In the genomic region with DNA sequence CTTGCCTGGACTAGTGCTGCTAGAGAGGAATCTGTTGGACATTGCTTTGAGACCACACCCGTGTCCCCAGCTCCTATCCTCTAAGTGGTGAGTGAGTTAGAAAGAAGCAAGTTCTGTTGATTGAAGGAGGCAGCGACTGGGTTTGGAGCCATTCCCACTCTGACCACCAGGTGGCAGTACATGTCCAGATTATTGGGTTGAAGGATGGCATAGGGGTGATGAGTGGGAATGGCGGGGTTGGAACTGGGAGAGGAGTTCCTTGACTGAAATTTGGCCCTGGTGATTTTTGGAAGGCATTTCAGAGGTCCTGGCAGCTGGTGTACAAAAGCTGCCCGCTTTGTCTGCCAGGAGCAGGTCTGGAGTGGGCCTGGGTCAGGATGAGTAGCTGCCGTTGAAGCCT, we compare ENCODE assay signal across 8 mouse cellular contexts. TPM values are rescaled to one million over a fixed set of nuclear protein-coding genes. Genes with fewer than 3 reads are reported as not detected.
DNase-seq lines count a peak whose midpoint lies in the region; ATAC-seq and TF ChIP-seq lines count a peak whose summit lies in the region.

No protein-coding gene starts in this region.

- no peaks in the 10 kb centered on the region for H3K4me1 ChIP-seq in intestine, embryonic 14.5 days (replicated peaks; ENCODE audit: control insufficient read depth, insufficient read depth, low read length)
- no peaks in the 10 kb centered on the region for H3K4me1 ChIP-seq in intestine, embryonic 16.5 days (ENCODE audit: control insufficient read depth, insufficient read depth, low read length)
- H3K4me1 ChIP-seq in forebrain, embryonic 12.5 days: peaks cover 11% of the 10 kb centered on the region
- peaks cover 10% of the 10 kb centered on the region; the same call in 1 of the 2 replicates for H3K4me1 ChIP-seq in hindbrain, embryonic 15.5 days (replicated peaks)
- no peaks in the 10 kb centered on the region for H3K4me1 ChIP-seq in limb, embryonic 14.5 days (ENCODE audit: control insufficient read depth, insufficient read depth, low read length)

- peaks cover 7% of the 10 kb centered on the region; the same call in 1 of the 2 replicates for H3K27me3 ChIP-seq in intestine, embryonic 14.5 days (replicated peaks; ENCODE audit: control insufficient read depth, insufficient read depth, low read length)
- peaks cover 3% of the 10 kb centered on the region; the same call in 1 of the 2 replicates for H3K27me3 ChIP-seq in intestine, embryonic 16.5 days (replicated peaks; ENCODE audit: control insufficient read depth, insufficient read depth, low read length)
- H3K27me3 ChIP-seq in forebrain, embryonic 12.5 days: peaks cover 33% of the 10 kb centered on the region
- H3K27me3 ChIP-seq in hindbrain, embryonic 15.5 days: no peaks in the 10 kb centered on the region; the same call in 1 of the 2 replicates
- H3K27me3 ChIP-seq in limb, embryonic 14.5 days (ENCODE audit: control insufficient read depth, insufficient read depth, low read length): no peaks in the 10 kb centered on the region

- 19% methylated on average over 5 of the region's 5 CpGs for WGBS in intestine, embryonic 14.5 days
- WGBS in intestine, embryonic 16.5 days: 20% methylated on average over 5 of the region's 5 CpGs
- WGBS in forebrain, embryonic 12.5 days: 27% methylated on average over 5 of the region's 5 CpGs
- 18% methylated on average over 5 of the region's 5 CpGs for WGBS in hindbrain, embryonic 15.5 days
- WGBS in limb, embryonic 14.5 days: 22% methylated on average over 5 of the region's 5 CpGs

- DNase-seq in intestine, embryonic 14.5 days (ENCODE audit: low spot score): peak; percentile 96
- DNase-seq in c-Kit-positive CD71-positive TER-119-negative erythroid progenitor cells, embryonic 14.5 days (ENCODE audit: low read depth): peak; percentile 59
- DNase-seq in limb, embryonic 14.5 days (ENCODE audit: low spot score): peak; percentile 75
- DNase-seq in spleen, postnatal 4 days (ENCODE audit: low spot score in 2 of 2): peak; percentile 74 to 92

- no peak overlapping the region for H3K4me3 ChIP-seq in intestine, embryonic 14.5 days (ENCODE audit: low read depth, low read length)
- H3K4me3 ChIP-seq in intestine, embryonic 16.5 days (ENCODE audit: low read length): no peak overlapping the region
- H3K4me3 ChIP-seq in forebrain, embryonic 12.5 days (replicated peaks): no peak overlapping the region
- H3K4me3 ChIP-seq in hindbrain, embryonic 15.5 days: no peak overlapping the region
- no peak overlapping the region for H3K4me3 ChIP-seq in limb, embryonic 14.5 days (replicated peaks; ENCODE audit: low read length)

- no peaks in the 10 kb centered on the region for H3K36me3 ChIP-seq in intestine, embryonic 14.5 days (ENCODE audit: control insufficient read depth, insufficient read depth, low read length)
- no peaks in the 10 kb centered on the region for H3K36me3 ChIP-seq in intestine, embryonic 16.5 days (ENCODE audit: control insufficient read depth, insufficient read depth, low read length)
- H3K36me3 ChIP-seq in forebrain, embryonic 12.5 days (replicated peaks): no peaks in the 10 kb centered on the region
- no peaks in the 10 kb centered on the region for H3K36me3 ChIP-seq in hindbrain, embryonic 15.5 days
- H3K36me3 ChIP-seq in limb, embryonic 14.5 days (ENCODE audit: control insufficient read depth, insufficient read depth, low read length): no peaks in the 10 kb centered on the region

- H3K27ac ChIP-seq in intestine, embryonic 14.5 days (ENCODE audit: low read depth): no peak overlapping the region
- no peak overlapping the region for H3K27ac ChIP-seq in intestine, embryonic 16.5 days (ENCODE audit: low read length)
- no peak overlapping the region for H3K27ac ChIP-seq in forebrain, embryonic 12.5 days
- H3K27ac ChIP-seq in hindbrain, embryonic 15.5 days (replicated peaks): no peak overlapping the region
- no peak overlapping the region for H3K27ac ChIP-seq in limb, embryonic 14.5 days (replicated peaks; ENCODE audit: low read depth, low read length)

- no peak overlapping the region for H3K9ac ChIP-seq in intestine, embryonic 14.5 days (ENCODE audit: low read length)
- H3K9ac ChIP-seq in intestine, embryonic 16.5 days (ENCODE audit: low read depth, low read length): no peak overlapping the region
- no peak overlapping the region for H3K9ac ChIP-seq in forebrain, embryonic 12.5 days
- no peak overlapping the region for H3K9ac ChIP-seq in hindbrain, embryonic 15.5 days
- no peak overlapping the region for H3K9ac ChIP-seq in limb, embryonic 14.5 days (ENCODE audit: low read depth, low read length, severe bottlenecking)

- ATAC-seq in intestine, embryonic 14.5 days (replicated peaks; ENCODE audit: low FRiP score, low TSS enrichment, low read depth): no peak
- ATAC-seq in intestine, embryonic 16.5 days: no peak
- peak; percentile 42; the same call in 1 of the 2 replicates for ATAC-seq in forebrain, embryonic 12.5 days (ENCODE audit: low FRiP score)
- peak; percentile 21; the same call in 1 of the 2 replicates for ATAC-seq in hindbrain, embryonic 15.5 days (ENCODE audit: low FRiP score, low read depth)
- ATAC-seq in limb, embryonic 14.5 days (ENCODE audit: low FRiP score, low read depth): no peak
- ATAC-seq in monocyte, adult 5-6 weeks (replicated peaks; ENCODE audit: insufficient number of reproducible peaks, low FRiP score, low TSS enrichment, poor library complexity, severe bottlenecking): peak; percentile 61

- H3K9me3 ChIP-seq in intestine, embryonic 14.5 days (ENCODE audit: control insufficient read depth, low read length): no peaks in the 10 kb centered on the region
- H3K9me3 ChIP-seq in intestine, embryonic 16.5 days (ENCODE audit: control insufficient read depth, low read length): no peaks in the 10 kb centered on the region
- no peaks in the 10 kb centered on the region for H3K9me3 ChIP-seq in forebrain, embryonic 12.5 days
- no peaks in the 10 kb centered on the region for H3K9me3 ChIP-seq in hindbrain, embryonic 15.5 days
- no peaks in the 10 kb centered on the region for H3K9me3 ChIP-seq in limb, embryonic 14.5 days (ENCODE audit: control insufficient read depth, low read length)

- TF ChIP-seq POLR2A in limb, embryonic 14.5 days (IDR thresholded peaks at IDR 0.05; ENCODE audit: borderline replicate concordance, extremely low read depth, insufficient read depth, insufficient read length): no peak

- H3K4me2 ChIP-seq in intestine, embryonic 14.5 days (ENCODE audit: low read length): no peak overlapping the region
- no peak overlapping the region for H3K4me2 ChIP-seq in intestine, embryonic 16.5 days (ENCODE audit: low read depth, low read length)
- no peak overlapping the region for H3K4me2 ChIP-seq in forebrain, embryonic 12.5 days
- H3K4me2 ChIP-seq in hindbrain, embryonic 15.5 days: no peak overlapping the region
- H3K4me2 ChIP-seq in limb, embryonic 14.5 days (replicated peaks; ENCODE audit: low read depth, low read length, severe bottlenecking): no peak overlapping the region

RNA-seq across cellular contexts. Expression of gene 6430571L13Rik, which starts 17.2 kb away (rescaled TPM):
- 0.28 and 0.31 TPM in 2 replicates for polyA plus RNA-seq in intestine, embryonic 14.5 days (2014; fragmentation: Nextera tagmentation; extraction: Ambion mirVana)
- 0.21 and 0.26 TPM in 2 replicates for polyA plus RNA-seq in intestine, embryonic 16.5 days (2015; fragmentation: Nextera tagmentation; extraction: Ambion mirVana)
- polyA plus RNA-seq in forebrain, embryonic 12.5 days (2016; fragmentation: Nextera tagmentation; extraction: Ambion mirVana): 2.2 and 2.9 TPM in 2 replicates
- 9.1 and 9.4 TPM in 2 replicates for polyA plus RNA-seq in hindbrain, embryonic 15.5 days (2015; fragmentation: Nextera tagmentation; extraction: Ambion mirVana)
- 1.0 and 1.1 TPM in 2 replicates for polyA plus RNA-seq in limb, embryonic 14.5 days (2012; rRNA removed)
- polyA plus RNA-seq in limb, embryonic 14.5 days (2014; fragmentation: Nextera tagmentation; extraction: Ambion mirVana): 0.39 and 0.56 TPM in 2 replicates
- not detected in 3 replicates for total RNA-seq in monocyte, adult 5-6 weeks (2017)

RNA-seq across cellular contexts. Expression of gene Hemk1, which starts 19.5 kb away (rescaled TPM):
- polyA plus RNA-seq in intestine, embryonic 14.5 days (2014; fragmentation: Nextera tagmentation; extraction: Ambion mirVana): 10.4 and 12.8 TPM in 2 replicates
- polyA plus RNA-seq in intestine, embryonic 16.5 days (2015; fragmentation: Nextera tagmentation; extraction: Ambion mirVana): 11.2 and 11.8 TPM in 2 replicates
- 10.3 and 12.0 TPM in 2 replicates for polyA plus RNA-seq in forebrain, embryonic 12.5 days (2016; fragmentation: Nextera tagmentation; extraction: Ambion mirVana)
- polyA plus RNA-seq in hindbrain, embryonic 15.5 days (2015; fragmentation: Nextera tagmentation; extraction: Ambion mirVana): 15.2 and 17.2 TPM in 2 replicates
- polyA plus RNA-seq in limb, embryonic 14.5 days (2012; rRNA removed): 24.9 and 32.9 TPM in 2 replicates
- 12.2 and 12.8 TPM in 2 replicates for polyA plus RNA-seq in limb, embryonic 14.5 days (2014; fragmentation: Nextera tagmentation; extraction: Ambion mirVana)
- total RNA-seq in monocyte, adult 5-6 weeks (2017): 4.7 to 6.5 TPM (median 5.1 TPM) in 3 replicates

RNA-seq across cellular contexts. Expression of gene Cacna2d2, which starts 41.8 kb away (rescaled TPM):
- polyA plus RNA-seq in intestine, embryonic 14.5 days (2014; fragmentation: Nextera tagmentation; extraction: Ambion mirVana): 0.35 and 0.55 TPM in 2 replicates
- 0.50 and 0.77 TPM in 2 replicates for polyA plus RNA-seq in intestine, embryonic 16.5 days (2015; fragmentation: Nextera tagmentation; extraction: Ambion mirVana)
- 3.3 and 3.4 TPM in 2 replicates for polyA plus RNA-seq in forebrain, embryonic 12.5 days (2016; fragmentation: Nextera tagmentation; extraction: Ambion mirVana)
- polyA plus RNA-seq in hindbrain, embryonic 15.5 days (2015; fragmentation: Nextera tagmentation; extraction: Ambion mirVana): 7.7 and 10.7 TPM in 2 replicates
- 9.3 and 13.6 TPM in 2 replicates for polyA plus RNA-seq in limb, embryonic 14.5 days (2012; rRNA removed)
- 0.29 and 0.57 TPM in 2 replicates for polyA plus RNA-seq in limb, embryonic 14.5 days (2014; fragmentation: Nextera tagmentation; extraction: Ambion mirVana)
- not detected in 3 replicates for total RNA-seq in monocyte, adult 5-6 weeks (2017)

Comparison
In these comparisons a context has a peak if more than half of its experiments do, and no peak if none do; other contexts are left out.
1. ATAC-seq: peak in forebrain, embryonic 12.5 days (single experiment), hindbrain, embryonic 15.5 days (single experiment) and monocyte, adult 5-6 weeks (single experiment); none in intestine, embryonic 14.5 days (single experiment), intestine, embryonic 16.5 days (single experiment) and limb, embryonic 14.5 days (single experiment).
2. Peak in every context shown above with its lines, with median percentiles within 50 percentile points of each other: DNase-seq.